Mouse (Mus musculus): ENCODE results near the gene Smg5. TPM values are rescaled to one million over a fixed set of nuclear protein-coding genes. Genes with fewer than 3 reads are reported as not detected.

The Smg5 gene
- polyA plus RNA-seq, 1 experiment from 2014 or later: 42.0 TPM

GRCm38 (mm10) chr3:88395742-88396141, 59.7 kb downstream of the Smg5 start:
- Histone ChIP-seq H3K27ac (ENCODE audit: low read depth, low read length) (no peak overlapping the region), H3K36me3 (ENCODE audit: control insufficient read depth, insufficient read depth, low read length) (no peaks in the 10 kb centered on the region), H3K4me1 (replicated peaks; ENCODE audit: control insufficient read depth, insufficient read depth, low read length) (no peaks in the 10 kb centered on the region), H3K4me2 (replicated peaks; ENCODE audit: low read depth, low read length) (no peak overlapping the region), H3K9ac (ENCODE audit: low read depth, low read length) (no peak overlapping the region), H3K9me3 (ENCODE audit: control insufficient read depth, low read length) (no peaks in the 10 kb centered on the region), H3K27me3 (ENCODE audit: control insufficient read depth, insufficient read depth, low read length) (no peaks in the 10 kb centered on the region), H3K4me3 (ENCODE audit: low read depth, low read length) (no peak overlapping the region)
- no peak for ATAC-seq (ENCODE audit: low FRiP score)
- 93% methylated on average over 8 of the region's 8 CpGs for WGBS
- DNase-seq (ENCODE audit: low spot score): no peak

GRCm38 (mm10) chr3:88398666-88399065, 62.6 kb downstream of the Smg5 start:
- DNase-seq (ENCODE audit: low spot score) (no peak), ATAC-seq (ENCODE audit: low FRiP score) (no peak)
- Histone ChIP-seq H3K4me3 (ENCODE audit: low read depth, low read length) (no peak overlapping the region), H3K4me2 (replicated peaks; ENCODE audit: low read depth, low read length) (no peak overlapping the region), H3K27ac (ENCODE audit: low read depth, low read length) (no peak overlapping the region), H3K36me3 (ENCODE audit: control insufficient read depth, insufficient read depth, low read length) (no peaks in the 10 kb centered on the region), H3K27me3 (ENCODE audit: control insufficient read depth, insufficient read depth, low read length) (no peaks in the 10 kb centered on the region), H3K9ac (ENCODE audit: low read depth, low read length) (no peak overlapping the region), H3K9me3 (ENCODE audit: control insufficient read depth, low read length) (no peaks in the 10 kb centered on the region), H3K4me1 (replicated peaks; ENCODE audit: control insufficient read depth, insufficient read depth, low read length) (no peaks in the 10 kb centered on the region)
- whole genome bisulfite sequencing: 67% methylated on average over 2 of the region's 2 CpGs

GRCm38 (mm10) chr3:88403522-88404230, 67.6 kb downstream of the Smg5 start:
- Histone ChIP-seq H3K27me3 (ENCODE audit: control insufficient read depth, insufficient read depth, low read length) (no peaks in the 10 kb centered on the region), H3K9me3 (ENCODE audit: control insufficient read depth, low read length) (no peaks in the 10 kb centered on the region), H3K36me3 (ENCODE audit: control insufficient read depth, insufficient read depth, low read length) (0 out of 2 replicates have a peak, but pooled peaks cover 2% of the 10 kb centered on the region), H3K4me3 (ENCODE audit: low read depth, low read length) (no peak overlapping the region), H3K4me2 (replicated peaks; ENCODE audit: low read depth, low read length) (no peak overlapping the region), H3K9ac (ENCODE audit: low read depth, low read length) (no peak overlapping the region), H3K27ac (ENCODE audit: low read depth, low read length) (no peak overlapping the region), H3K4me1 (replicated peaks; ENCODE audit: control insufficient read depth, insufficient read depth, low read length) (peaks cover 1% of the 10 kb centered on the region; the same call in 1 of the 2 replicates)
- DNase-seq (ENCODE audit: low spot score) (no peak), ATAC-seq (ENCODE audit: low FRiP score) (no peak)
- WGBS: 94% methylated on average over 10 of the region's 10 CpGs

GRCm38 (mm10) chr3:88407090-88407489, 71.0 kb downstream of the Smg5 start:
- Histone ChIP-seq H3K4me3 (ENCODE audit: low read depth, low read length) (no peak overlapping the region), H3K9me3 (ENCODE audit: control insufficient read depth, low read length) (no peaks in the 10 kb centered on the region), H3K4me2 (replicated peaks; ENCODE audit: low read depth, low read length) (no peak overlapping the region), H3K36me3 (ENCODE audit: control insufficient read depth, insufficient read depth, low read length) (0 out of 2 replicates have a peak, but pooled peaks cover 2% of the 10 kb centered on the region), H3K9ac (ENCODE audit: low read depth, low read length) (no peak overlapping the region), H3K4me1 (replicated peaks; ENCODE audit: control insufficient read depth, insufficient read depth, low read length) (peaks cover 2% of the 10 kb centered on the region), H3K27me3 (ENCODE audit: control insufficient read depth, insufficient read depth, low read length) (no peaks in the 10 kb centered on the region), H3K27ac (ENCODE audit: low read depth, low read length) (no peak overlapping the region)
- WGBS: 0% methylated on average over 2 of the region's 2 CpGs
- DNase-seq (ENCODE audit: low spot score) (peak; percentile 85), ATAC-seq (ENCODE audit: low FRiP score) (no peak; the same call in 1 of the 2 replicates)

- Histone ChIP-seq H3K4me3 (ENCODE audit: low read depth, low read length) (no peak overlapping the region), H3K9me3 (ENCODE audit: control insufficient read depth, low read length) (no peaks in the 10 kb centered on the region), H3K9ac (ENCODE audit: low read depth, low read length) (no peak overlapping the region), H3K4me1 (replicated peaks; ENCODE audit: control insufficient read depth, insufficient read depth, low read length) (peaks cover 2% of the 10 kb centered on the region), H3K27me3 (ENCODE audit: control insufficient read depth, insufficient read depth, low read length) (no peaks in the 10 kb centered on the region), H3K27ac (ENCODE audit: low read depth, low read length) (no peak overlapping the region), H3K4me2 (replicated peaks; ENCODE audit: low read depth, low read length) (no peak overlapping the region), H3K36me3 (ENCODE audit: control insufficient read depth, insufficient read depth, low read length) (peaks cover 2% of the 10 kb centered on the region; the same call in 1 of the 2 replicates)
- ATAC-seq (ENCODE audit: low FRiP score) (no peak), DNase-seq (ENCODE audit: low spot score) (no peak)
- 62% methylated on average over 7 of the region's 7 CpGs for WGBS
Measured at GRCm38 (mm10) chr3:88407529-88407928, 71.5 kb downstream of the Smg5 start.

GRCm38 (mm10) chr3:88408953-88409352, 72.9 kb downstream of the Smg5 start:
- Histone ChIP-seq H3K9me3 (ENCODE audit: control insufficient read depth, low read length) (no peaks in the 10 kb centered on the region), H3K27ac (ENCODE audit: low read depth, low read length) (no peak overlapping the region), H3K36me3 (ENCODE audit: control insufficient read depth, insufficient read depth, low read length) (peaks cover under 1% of the 10 kb centered on the region), H3K27me3 (ENCODE audit: control insufficient read depth, insufficient read depth, low read length) (no peaks in the 10 kb centered on the region), H3K9ac (ENCODE audit: low read depth, low read length) (peak overlapping the region; percentile 90; the same call in 1 of the 2 replicates), H3K4me3 (ENCODE audit: low read depth, low read length) (peak overlapping the region; percentile 65), H3K4me1 (replicated peaks; ENCODE audit: control insufficient read depth, insufficient read depth, low read length) (peaks cover 2% of the 10 kb centered on the region), H3K4me2 (replicated peaks; ENCODE audit: low read depth, low read length) (peak overlapping the region; percentile 74)
- ATAC-seq (ENCODE audit: low FRiP score): no peak
- 61% methylated on average over 5 of the region's 5 CpGs for WGBS
- no peak for DNase-seq (ENCODE audit: low spot score)

- H3K36me3 ChIP-seq (ENCODE audit: control insufficient read depth, insufficient read depth, low read length): no peaks in the 10 kb centered on the region; the same call in none of the 2 replicates
- ATAC-seq (ENCODE audit: low FRiP score): peak; percentile 94
- WGBS: under 1% methylated on average over 54 of the region's 54 CpGs
- H3K27ac ChIP-seq (ENCODE audit: low read depth, low read length): peak within 1 kb of the TSS; percentile 82
- H3K4me1 ChIP-seq (replicated peaks; ENCODE audit: control insufficient read depth, insufficient read depth, low read length): peaks cover 2% of the 10 kb centered on the region
- H3K27me3 ChIP-seq (ENCODE audit: control insufficient read depth, insufficient read depth, low read length): no peaks in the 10 kb centered on the region
- H3K4me2 ChIP-seq (replicated peaks; ENCODE audit: low read depth, low read length): peak within 1 kb of the TSS; percentile 74
- peak within 1 kb of the TSS; percentile 90 for H3K9ac ChIP-seq (ENCODE audit: low read depth, low read length)
- DNase-seq (ENCODE audit: low spot score): peak; percentile 89
- peak within 1 kb of the TSS; percentile 65 for H3K4me3 ChIP-seq (ENCODE audit: low read depth, low read length)
- no peaks in the 10 kb centered on the region for H3K9me3 ChIP-seq (ENCODE audit: control insufficient read depth, low read length)
Measured at GRCm38 (mm10) chr3:88409741-88410644, 73.9 kb downstream of the Smg5 start, which contains the start of gene Pmf1. Gene Pmf1 (minus strand): TSS chr3:88410331.

GRCm38 (mm10) chr3:88410645-88411031, 74.6 kb downstream of the Smg5 start:
- H3K27me3 ChIP-seq (ENCODE audit: control insufficient read depth, insufficient read depth, low read length): no peaks in the 10 kb centered on the region
- ATAC-seq (ENCODE audit: low FRiP score): no peak
- H3K36me3 ChIP-seq (ENCODE audit: control insufficient read depth, insufficient read depth, low read length): no peaks in the 10 kb centered on the region; the same call in none of the 2 replicates
- H3K27ac ChIP-seq (ENCODE audit: low read depth, low read length): no peak overlapping the region
- H3K4me1 ChIP-seq (replicated peaks; ENCODE audit: control insufficient read depth, insufficient read depth, low read length): peaks cover 2% of the 10 kb centered on the region
- H3K4me2 ChIP-seq (replicated peaks; ENCODE audit: low read depth, low read length): peak overlapping the region; percentile 74
- WGBS: 27% methylated on average over 7 of the region's 7 CpGs
- no peak for DNase-seq (ENCODE audit: low spot score)
- H3K9me3 ChIP-seq (ENCODE audit: control insufficient read depth, low read length): no peaks in the 10 kb centered on the region
- peak overlapping the region; percentile 90; the same call in 1 of the 2 replicates for H3K9ac ChIP-seq (ENCODE audit: low read depth, low read length)
- H3K4me3 ChIP-seq (ENCODE audit: low read depth, low read length): peak overlapping the region; percentile 65; the same call in 1 of the 2 replicates

All from hindbrain, embryonic 11.5 days (tissue).